Mouse (Mus musculus): ENCODE data around the gene Serpinc1. TPM values are rescaled to one million over a fixed set of nuclear protein-coding genes. Genes with fewer than 3 reads are reported as not detected.

Serpinc1 gene
- polyA plus RNA-seq, 1 experiment, result 3.5 TPM

DNA sequence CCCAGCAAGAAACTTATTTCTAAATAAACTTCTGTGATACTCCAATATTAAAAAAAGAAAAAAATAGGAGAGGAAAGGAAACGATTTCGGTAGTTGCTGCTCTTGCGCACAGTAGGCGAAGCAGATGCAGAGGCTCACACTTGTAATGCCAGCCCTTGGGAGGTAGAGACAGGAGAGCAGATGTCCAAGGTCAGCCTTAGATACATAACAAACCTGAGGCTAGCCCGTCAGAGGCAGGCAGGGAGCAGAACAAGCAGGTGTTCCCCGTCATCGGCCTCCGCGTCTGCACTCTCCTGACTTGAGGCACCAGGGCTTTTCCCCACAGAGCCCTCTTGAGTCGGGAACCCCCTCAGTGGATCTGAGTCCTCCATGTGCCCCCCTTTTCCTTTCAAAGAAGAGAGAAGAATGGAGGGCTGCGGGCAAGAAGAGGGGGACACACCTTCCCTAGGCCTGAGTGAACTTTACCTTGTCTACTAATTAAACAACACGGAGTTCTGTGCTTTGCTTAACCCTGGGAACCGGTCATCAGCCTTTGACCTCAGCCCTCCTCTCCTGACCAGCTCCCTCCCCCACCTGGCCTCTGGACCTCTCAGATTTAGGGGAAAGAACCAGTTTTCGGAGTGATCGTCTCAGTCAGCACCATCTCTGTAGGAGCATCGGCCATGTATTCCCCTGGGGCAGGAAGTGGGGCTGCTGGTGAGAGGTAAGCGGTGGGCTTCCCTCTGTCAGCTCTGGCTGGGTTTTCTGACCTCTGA is 8.7 kb downstream of the Serpinc1 start:
- H3K4me1 ChIP-seq (replicated peaks; ENCODE audit: control insufficient read depth, insufficient read depth, low read length), result no peaks in the 10 kb centered on the region
- H3K36me3 ChIP-seq (ENCODE audit: control insufficient read depth, insufficient read depth, low read length), result no peaks in the 10 kb centered on the region
- H3K4me3 ChIP-seq (ENCODE audit: control insufficient read depth, insufficient read depth, low read length), result no peak overlapping the region
- TF ChIP-seq CTCF (IDR thresholded peaks at IDR 0.05; ENCODE audit: borderline replicate concordance, control insufficient read depth, extremely low read depth, insufficient read depth, low read length, poor library complexity), result no peak
- no peak for TF ChIP-seq POLR2A (IDR thresholded peaks at IDR 0.05; ENCODE audit: control insufficient read depth, extremely low read depth, insufficient read depth, low read length, poor library complexity)
- 96% methylated on average over 17 of the region's 17 CpGs for WGBS
- H3K27me3 ChIP-seq (ENCODE audit: control insufficient read depth, insufficient read depth, low read length), result no peaks in the 10 kb centered on the region
- no peak overlapping the region for H3K27ac ChIP-seq (ENCODE audit: control insufficient read depth, insufficient read depth, low read length)
- DNase-seq, result no peak

DNA sequence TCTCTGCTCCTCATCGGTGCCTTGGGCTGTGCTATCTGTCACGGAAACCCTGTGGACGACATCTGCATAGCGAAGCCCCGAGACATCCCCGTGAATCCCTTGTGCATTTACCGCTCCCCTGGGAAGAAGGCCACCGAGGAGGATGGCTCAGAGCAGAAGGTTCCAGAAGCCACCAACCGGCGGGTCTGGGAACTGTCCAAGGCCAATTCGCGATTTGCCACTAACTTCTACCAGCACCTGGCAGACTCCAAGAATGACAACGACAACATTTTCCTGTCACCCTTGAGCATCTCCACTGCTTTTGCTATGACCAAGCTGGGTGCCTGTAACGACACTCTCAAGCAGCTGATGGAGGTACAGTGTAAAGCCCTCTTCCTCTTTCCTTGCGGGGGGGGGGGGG is 11.0 kb downstream of the Serpinc1 start:
- H3K27me3 ChIP-seq (ENCODE audit: control insufficient read depth, insufficient read depth, low read length), result no peaks in the 10 kb centered on the region
- no peak overlapping the region for H3K27ac ChIP-seq (ENCODE audit: control insufficient read depth, insufficient read depth, low read length)
- WGBS, result 89% methylated on average over 15 of the region's 15 CpGs
- no peaks in the 10 kb centered on the region for H3K36me3 ChIP-seq (ENCODE audit: control insufficient read depth, insufficient read depth, low read length)
- H3K4me3 ChIP-seq (ENCODE audit: control insufficient read depth, insufficient read depth, low read length), result no peak overlapping the region
- no peaks in the 10 kb centered on the region for H3K4me1 ChIP-seq (replicated peaks; ENCODE audit: control insufficient read depth, insufficient read depth, low read length)
- no peak for TF ChIP-seq CTCF (IDR thresholded peaks at IDR 0.05; ENCODE audit: borderline replicate concordance, control insufficient read depth, extremely low read depth, insufficient read depth, low read length, poor library complexity)
- no peak for TF ChIP-seq POLR2A (IDR thresholded peaks at IDR 0.05; ENCODE audit: control insufficient read depth, extremely low read depth, insufficient read depth, low read length, poor library complexity)
- DNase-seq, result no peak

- WGBS, result 70% methylated on average over 6 of the region's 6 CpGs
- no peak for DNase-seq
- Histone ChIP-seq H3K4me1 (replicated peaks; ENCODE audit: control insufficient read depth, insufficient read depth, low read length) (no peaks in the 10 kb centered on the region), H3K36me3 (ENCODE audit: control insufficient read depth, insufficient read depth, low read length) (no peaks in the 10 kb centered on the region), H3K4me3 (ENCODE audit: control insufficient read depth, insufficient read depth, low read length) (no peak overlapping the region), H3K27me3 (ENCODE audit: control insufficient read depth, insufficient read depth, low read length) (no peaks in the 10 kb centered on the region), H3K27ac (ENCODE audit: control insufficient read depth, insufficient read depth, low read length) (no peak overlapping the region)
- TF ChIP-seq CTCF (IDR thresholded peaks at IDR 0.05; ENCODE audit: borderline replicate concordance, control insufficient read depth, extremely low read depth, insufficient read depth, low read length, poor library complexity) (no peak), POLR2A (IDR thresholded peaks at IDR 0.05; ENCODE audit: control insufficient read depth, extremely low read depth, insufficient read depth, low read length, poor library complexity) (no peak)
Measured at GRCm38 (mm10) chr1:160993851-160994250, 15.5 kb downstream of the Serpinc1 start.

- no peak for TF ChIP-seq POLR2A (IDR thresholded peaks at IDR 0.05; ENCODE audit: control insufficient read depth, extremely low read depth, insufficient read depth, low read length, poor library complexity)
- no peak for TF ChIP-seq CTCF (IDR thresholded peaks at IDR 0.05; ENCODE audit: borderline replicate concordance, control insufficient read depth, extremely low read depth, insufficient read depth, low read length, poor library complexity)
- no peaks in the 10 kb centered on the region for H3K36me3 ChIP-seq (ENCODE audit: control insufficient read depth, insufficient read depth, low read length)
Measured at GRCm38 (mm10) chr1:161004942-161005341, 26.6 kb downstream of the Serpinc1 start.

DNA sequence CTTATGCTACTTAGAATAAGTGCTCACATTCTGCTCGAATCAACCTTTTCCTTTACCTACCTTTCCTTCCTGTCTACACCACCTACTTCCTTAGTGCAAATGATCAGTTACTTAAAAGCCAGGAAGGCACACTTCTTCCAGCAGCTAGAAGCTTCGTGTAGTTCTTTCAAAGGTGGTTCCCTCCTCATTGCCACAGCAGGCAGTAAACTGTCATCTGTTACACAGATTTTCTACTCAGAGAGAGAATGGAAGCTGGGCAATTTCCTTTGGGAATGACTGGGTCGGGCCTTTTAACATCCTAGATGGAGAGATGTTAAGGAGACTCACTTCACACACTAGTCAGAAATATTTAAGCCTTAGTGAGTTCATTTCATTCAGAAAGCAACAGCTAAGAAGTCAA is 27.1 kb downstream of the Serpinc1 start:
- Histone ChIP-seq H3K27ac (ENCODE audit: control insufficient read depth, insufficient read depth, low read length) (no peak overlapping the region), H3K36me3 (ENCODE audit: control insufficient read depth, insufficient read depth, low read length) (no peaks in the 10 kb centered on the region), H3K27me3 (ENCODE audit: control insufficient read depth, insufficient read depth, low read length) (no peaks in the 10 kb centered on the region), H3K4me1 (replicated peaks; ENCODE audit: control insufficient read depth, insufficient read depth, low read length) (no peaks in the 10 kb centered on the region), H3K4me3 (ENCODE audit: control insufficient read depth, insufficient read depth, low read length) (no peak overlapping the region)
- no peak for TF ChIP-seq CTCF (IDR thresholded peaks at IDR 0.05; ENCODE audit: borderline replicate concordance, control insufficient read depth, extremely low read depth, insufficient read depth, low read length, poor library complexity)
- no peak for TF ChIP-seq POLR2A (IDR thresholded peaks at IDR 0.05; ENCODE audit: control insufficient read depth, extremely low read depth, insufficient read depth, low read length, poor library complexity)
- WGBS, result 52% methylated on average over 3 of the region's 3 CpGs
- DNase-seq, result no peak

More at GRCm38 (mm10) chr1:161004942-161005341, 26.6 kb downstream of the Serpinc1 start:
- 96% methylated on average over 4 of the region's 4 CpGs for WGBS
- H3K4me1 ChIP-seq (replicated peaks; ENCODE audit: control insufficient read depth, insufficient read depth, low read length), result no peaks in the 10 kb centered on the region
- no peak overlapping the region for H3K27ac ChIP-seq (ENCODE audit: control insufficient read depth, insufficient read depth, low read length)
- no peak overlapping the region for H3K4me3 ChIP-seq (ENCODE audit: control insufficient read depth, insufficient read depth, low read length)
- H3K27me3 ChIP-seq (ENCODE audit: control insufficient read depth, insufficient read depth, low read length), result no peaks in the 10 kb centered on the region
- no peak for DNase-seq

GRCm38 (mm10) chr1:161006471-161006870 is 28.1 kb downstream of the Serpinc1 start:
- 86% methylated on average over 5 of the region's 5 CpGs for WGBS
- Histone ChIP-seq H3K4me1 (replicated peaks; ENCODE audit: control insufficient read depth, insufficient read depth, low read length) (no peaks in the 10 kb centered on the region), H3K27ac (ENCODE audit: control insufficient read depth, insufficient read depth, low read length) (no peak overlapping the region), H3K36me3 (ENCODE audit: control insufficient read depth, insufficient read depth, low read length) (no peaks in the 10 kb centered on the region), H3K27me3 (ENCODE audit: control insufficient read depth, insufficient read depth, low read length) (no peaks in the 10 kb centered on the region), H3K4me3 (ENCODE audit: control insufficient read depth, insufficient read depth, low read length) (no peak overlapping the region)
- TF ChIP-seq CTCF (IDR thresholded peaks at IDR 0.05; ENCODE audit: borderline replicate concordance, control insufficient read depth, extremely low read depth, insufficient read depth, low read length, poor library complexity) (no peak), POLR2A (IDR thresholded peaks at IDR 0.05; ENCODE audit: control insufficient read depth, extremely low read depth, insufficient read depth, low read length, poor library complexity) (no peak)
- no peak for DNase-seq

Data from thymus, adult 2 months (tissue).